In genomic region chr10:109852392-109852791, GRCm38 (mm10) we compare ENCODE assay signal across 15 mouse cellular contexts.
DNase-seq lines count a peak whose midpoint lies in the region; ATAC-seq and TF ChIP-seq lines count a peak whose summit lies in the region.
"Had no signal": no experiment of that assay in that cellular context is flagged by ENCODE, and none has a peak within 500 bp of the region (broad histone marks: within the 10 kb centered on the region; RNA-seq: fewer than 3 reads in every experiment).

No protein-coding gene starts in this region.

- no peaks in the 10 kb centered on the region for H3K36me3 ChIP-seq in heart, postnatal 0 days (replicated peaks; ENCODE audit: control insufficient read depth, insufficient read depth, low read length)
- no peaks in the 10 kb centered on the region for H3K36me3 ChIP-seq in lung, embryonic 14.5 days (ENCODE audit: insufficient read depth)
- H3K36me3 ChIP-seq: heart, embryonic 13.5 days; intestine, embryonic 15.5 days; liver, embryonic 13.5 days; midbrain, embryonic 12.5 days had no signal

- ATAC-seq in heart, postnatal 0 days (ENCODE audit: insufficient read depth, low read depth) = peak; percentile 66
- ATAC-seq in lung, embryonic 14.5 days (ENCODE audit: insufficient read depth) = peak; percentile 81; the same call in 1 of the 2 replicates
- ATAC-seq: intestine, embryonic 15.5 days had no signal

- no peak for TF ChIP-seq CTCF in heart, postnatal 0 days (IDR thresholded peaks at IDR 0.05; ENCODE audit: low read depth)
- TF ChIP-seq CTCF in lung, embryonic 14.5 days (IDR thresholded peaks at IDR 0.05; ENCODE audit: low read depth) = no peak

- H3K4me2 ChIP-seq in heart, postnatal 0 days (ENCODE audit: low read depth, low read length) = no peak overlapping the region
- no peak overlapping the region for H3K4me2 ChIP-seq in lung, embryonic 14.5 days
- H3K4me2 ChIP-seq: heart, embryonic 13.5 days; intestine, embryonic 15.5 days; liver, embryonic 13.5 days; midbrain, embryonic 12.5 days had no signal

- H3K27ac ChIP-seq in heart, postnatal 0 days (ENCODE audit: low read depth) = no peak overlapping the region
- no peak overlapping the region for H3K27ac ChIP-seq in lung, embryonic 14.5 days (ENCODE audit: low read depth)
- H3K27ac ChIP-seq: heart, embryonic 13.5 days; intestine, embryonic 15.5 days; liver, embryonic 13.5 days; midbrain, embryonic 12.5 days had no signal

- DNase-seq in heart, postnatal 0 days (ENCODE audit: low spot score) = peak; percentile 10
- DNase-seq in heart, postnatal 25 days (ENCODE audit: low spot score) = no peak
- peak; percentile 67 for DNase-seq in lung, embryonic 14.5 days
- DNase-seq in lung, postnatal 25 days (ENCODE audit: low spot score) = no peak
- peak; percentile 61 for DNase-seq in adrenal gland, postnatal 14 days
- peak; percentile 13 to 40 for DNase-seq in kidney, postnatal 25 days
- no peak for DNase-seq in left cerebral cortex, postnatal 25 days (ENCODE audit: low spot score in 2 of 2)
- DNase-seq in urinary bladder, postnatal 10 days (ENCODE audit: low spot score) = no peak
- DNase-seq: cerebellum, postnatal 10 days; layer of hippocampus, postnatal 36 days; liver, embryonic 13.5 days had no signal

- no peak for TF ChIP-seq EP300 in heart, postnatal 0 days (IDR thresholded peaks at IDR 0.05; ENCODE audit: low read depth)

- intact Hi-C loops in heart, postnatal 25 days (cut with DNase I) = no loop called here
- intact Hi-C loops in left cerebral cortex, postnatal 25 days (cut with DNase I) = no loop called here

- H3K9me3 ChIP-seq in heart, postnatal 0 days (replicated peaks; ENCODE audit: control insufficient read depth, low read length) = no peaks in the 10 kb centered on the region
- no peaks in the 10 kb centered on the region for H3K9me3 ChIP-seq in lung, embryonic 14.5 days (ENCODE audit: low read depth, low read length)
- H3K9me3 ChIP-seq: heart, embryonic 13.5 days; intestine, embryonic 15.5 days; liver, embryonic 13.5 days; midbrain, embryonic 12.5 days had no signal

- no peak overlapping the region for H3K9ac ChIP-seq in heart, postnatal 0 days (replicated peaks; ENCODE audit: low read depth, low read length)
- no peak overlapping the region for H3K9ac ChIP-seq in lung, embryonic 14.5 days
- H3K9ac ChIP-seq: heart, embryonic 13.5 days; intestine, embryonic 15.5 days; liver, embryonic 13.5 days; midbrain, embryonic 12.5 days had no signal

- WGBS in heart, postnatal 0 days = 23% methylated on average over 7 of the region's 7 CpGs
- WGBS in lung, embryonic 14.5 days = 28% methylated on average over 7 of the region's 7 CpGs

- no peaks in the 10 kb centered on the region for H3K27me3 ChIP-seq in heart, postnatal 0 days (ENCODE audit: control insufficient read depth, insufficient read depth, low read length)
- H3K27me3 ChIP-seq in lung, embryonic 14.5 days (ENCODE audit: insufficient read depth, low read length) = no peaks in the 10 kb centered on the region
- H3K27me3 ChIP-seq: heart, embryonic 13.5 days; intestine, embryonic 15.5 days; liver, embryonic 13.5 days; midbrain, embryonic 12.5 days had no signal

- H3K4me1 ChIP-seq in heart, postnatal 0 days (ENCODE audit: control insufficient read depth, insufficient read depth) = no peaks in the 10 kb centered on the region
- no peaks in the 10 kb centered on the region for H3K4me1 ChIP-seq in lung, embryonic 14.5 days (ENCODE audit: insufficient read depth)
- H3K4me1 ChIP-seq: heart, embryonic 13.5 days; intestine, embryonic 15.5 days; liver, embryonic 13.5 days; midbrain, embryonic 12.5 days had no signal

- H3K4me3 ChIP-seq in heart, postnatal 0 days (ENCODE audit: low read depth, low read length) = no peak overlapping the region
- no peak overlapping the region for H3K4me3 ChIP-seq in lung, embryonic 14.5 days (ENCODE audit: low read depth, low read length)
- H3K4me3 ChIP-seq: erythroblast, embryonic 14.5 days; heart, embryonic 13.5 days; intestine, embryonic 15.5 days; liver, embryonic 13.5 days; midbrain, embryonic 12.5 days had no signal

Comparison
In these comparisons a context has a peak if more than half of its experiments do, and no peak if none do; other contexts are left out.
1. DNase-seq: peak in heart, postnatal 0 days (single experiment), lung, embryonic 14.5 days (single experiment), adrenal gland, postnatal 14 days (single experiment) and kidney, postnatal 25 days (2 of 2); none in heart, postnatal 25 days (single experiment), lung, postnatal 25 days (single experiment), left cerebral cortex, postnatal 25 days (0 of 2) and urinary bladder, postnatal 10 days (single experiment).